In genomic region chr4:42876586-42877291, GRCm38 (mm10) we compare ENCODE assay signal across 8 mouse cellular contexts. TPM values are rescaled to one million over a fixed set of nuclear protein-coding genes. Genes with fewer than 3 reads are reported as not detected.
DNase-seq lines count a peak whose midpoint lies in the region; ATAC-seq and TF ChIP-seq lines count a peak whose summit lies in the region.

No protein-coding gene starts in this region.

- H3K9me3 ChIP-seq in ES-E14 (ENCODE audit: control insufficient read depth, insufficient read depth, low read depth, low read length): no peaks in the 10 kb centered on the region
- no peaks in the 10 kb centered on the region for H3K9me3 ChIP-seq in embryonic facial prominence, embryonic 15.5 days (replicated peaks)
- no peaks in the 10 kb centered on the region for H3K9me3 ChIP-seq in liver, embryonic 15.5 days (replicated peaks)
- no peaks in the 10 kb centered on the region for H3K9me3 ChIP-seq in neural tube, embryonic 14.5 days (ENCODE audit: control insufficient read depth, low read length)

- TF ChIP-seq POLR2A in bone marrow macrophage, adult 2 months (IDR thresholded peaks at IDR 0.05; ENCODE audit: borderline replicate concordance, low read depth, low read length): no peak

- intact Hi-C loops in heart, postnatal 14 days (cut with DNase I): loop anchor here (1.0 to 2.0 kb wide), 2 partner anchors 68 to 89 kb away; no protein-coding TSS in a partner anchor

- in situ Hi-C loops in ES-E14 (cut with MboI; ENCODE audit: low sequenced_read_pairs in 2 of 2, unreplicated experiment in 2 of 2): loop anchor here (5.0 kb wide), 1 partner anchor 86 kb away; no protein-coding TSS in a partner anchor

- H3K4me3 ChIP-seq in ES-E14 (ENCODE audit: insufficient read depth in 1 of 2, low read depth in 1 of 2, low read length in 2 of 2, poor library complexity in 1 of 2, severe bottlenecking in 1 of 2): no peak overlapping the region
- H3K4me3 ChIP-seq in bone marrow macrophage, adult 2 months (ENCODE audit: insufficient read depth, low read length): no peak overlapping the region
- H3K4me3 ChIP-seq in embryonic facial prominence, embryonic 15.5 days (replicated peaks): no peak overlapping the region
- H3K4me3 ChIP-seq in liver, embryonic 15.5 days (replicated peaks): no peak overlapping the region
- H3K4me3 ChIP-seq in neural tube, embryonic 14.5 days (ENCODE audit: low read depth, low read length): no peak overlapping the region

- H3K27me3 ChIP-seq in embryonic facial prominence, embryonic 15.5 days: no peaks in the 10 kb centered on the region
- H3K27me3 ChIP-seq in liver, embryonic 15.5 days: no peaks in the 10 kb centered on the region; the same call in 1 of the 2 replicates
- no peaks in the 10 kb centered on the region for H3K27me3 ChIP-seq in neural tube, embryonic 14.5 days (ENCODE audit: control insufficient read depth, insufficient read depth, low read length)

- H3K4me2 ChIP-seq in embryonic facial prominence, embryonic 15.5 days (replicated peaks): no peak overlapping the region
- H3K4me2 ChIP-seq in liver, embryonic 15.5 days: no peak overlapping the region
- H3K4me2 ChIP-seq in neural tube, embryonic 14.5 days (ENCODE audit: low read depth, low read length): no peak overlapping the region

- peak; percentile 64 for DNase-seq in ES-E14 (ENCODE audit: low read depth, low spot score)
- DNase-seq in heart, postnatal 14 days: peak; percentile 50 to 65
- DNase-seq in kidney, postnatal 25 days: peak; percentile 45 to 60
- peak; percentile 51 for DNase-seq in yolk sac, embryonic 10.5 days (ENCODE audit: low spot score)

- no peak overlapping the region for H3K27ac ChIP-seq in ES-E14 (ENCODE audit: insufficient read depth, low read depth, low read length, poor library complexity, severe bottlenecking)
- H3K27ac ChIP-seq in bone marrow macrophage, adult 2 months (ENCODE audit: insufficient read depth, low read depth, low read length): no peak overlapping the region
- no peak overlapping the region for H3K27ac ChIP-seq in embryonic facial prominence, embryonic 15.5 days (replicated peaks)
- 0 out of 2 replicates have a peak overlapping the region, but pooled peaks have one; percentile 61 for H3K27ac ChIP-seq in liver, embryonic 15.5 days (replicated peaks)
- H3K27ac ChIP-seq in neural tube, embryonic 14.5 days (ENCODE audit: low read depth, low read length): no peak overlapping the region

- H3K4me1 ChIP-seq in ES-E14 (ENCODE audit: control insufficient read depth in 2 of 2, insufficient read depth in 2 of 2, low read length in 2 of 2, poor library complexity in 1 of 2): peaks cover 0 to 2% of the 10 kb centered on the region in 2 experiments; a peak in 1 of 4 replicates
- peaks cover 22% of the 10 kb centered on the region for H3K4me1 ChIP-seq in bone marrow macrophage, adult 2 months (ENCODE audit: control insufficient read depth, insufficient read depth, low read length)
- no peaks in the 10 kb centered on the region for H3K4me1 ChIP-seq in embryonic facial prominence, embryonic 15.5 days
- H3K4me1 ChIP-seq in liver, embryonic 15.5 days (replicated peaks): peaks cover 44% of the 10 kb centered on the region
- H3K4me1 ChIP-seq in neural tube, embryonic 14.5 days (ENCODE audit: control insufficient read depth, insufficient read depth, low read length): no peaks in the 10 kb centered on the region

- H3K9ac ChIP-seq in ES-E14 (ENCODE audit: insufficient read depth, low read depth, low read length, poor library complexity, severe bottlenecking): no peak overlapping the region
- H3K9ac ChIP-seq in embryonic facial prominence, embryonic 15.5 days: no peak overlapping the region
- H3K9ac ChIP-seq in liver, embryonic 15.5 days: no peak overlapping the region
- H3K9ac ChIP-seq in neural tube, embryonic 14.5 days (replicated peaks; ENCODE audit: low read depth, low read length): no peak overlapping the region

- TF ChIP-seq CTCF in bone marrow macrophage, adult 2 months (IDR thresholded peaks at IDR 0.05; ENCODE audit: low read depth, low read length): peak; percentile 27; the same call in 1 of the 2 replicates

- peak; percentile 69; the same call in 1 of the 2 replicates for ATAC-seq in embryonic facial prominence, embryonic 15.5 days (ENCODE audit: insufficient number of reproducible peaks, low FRiP score, low TSS enrichment, low read depth)
- peak; percentile 32; the same call in 1 of the 2 replicates for ATAC-seq in liver, embryonic 15.5 days (ENCODE audit: insufficient read depth)
- peak; percentile 90 for ATAC-seq in neural tube, embryonic 14.5 days (ENCODE audit: low read depth)

- H3K36me3 ChIP-seq in ES-E14 (ENCODE audit: control insufficient read depth, insufficient read depth, low read length, poor library complexity, severe bottlenecking): no peaks in the 10 kb centered on the region
- H3K36me3 ChIP-seq in embryonic facial prominence, embryonic 15.5 days: no peaks in the 10 kb centered on the region
- no peaks in the 10 kb centered on the region for H3K36me3 ChIP-seq in liver, embryonic 15.5 days (replicated peaks)
- H3K36me3 ChIP-seq in neural tube, embryonic 14.5 days (ENCODE audit: control insufficient read depth, insufficient read depth, low read length): no peaks in the 10 kb centered on the region

- WGBS in embryonic facial prominence, embryonic 15.5 days: 32% methylated on average over 5 of the region's 5 CpGs
- WGBS in liver, embryonic 15.5 days (ENCODE audit: insufficient replicate concordance): 32% methylated on average over 5 of the region's 5 CpGs
- 39% methylated on average over 5 of the region's 5 CpGs for WGBS in neural tube, embryonic 14.5 days

TF ChIP-seq in ES-E14, 5 proteins besides CTCF, POLR2A, EP300 and RAD21:
- TF ChIP-seq ZC3H11A (IDR thresholded peaks at IDR 0.05; ENCODE audit: borderline replicate concordance, low read depth, low read length): peak; percentile 86
- TF ChIP-seq ZNF384 (IDR thresholded peaks at IDR 0.05; ENCODE audit: low read depth, low read length): no peak
- TF ChIP-seq HCFC1 (IDR thresholded peaks at IDR 0.05; ENCODE audit: borderline replicate concordance, insufficient read depth, low read length): no peak

RNA-seq across cellular contexts. Expression of gene Fam205c, which starts 2.7 kb away (rescaled TPM):
- total RNA-seq in ES-E14 (2012; rRNA removed): not detected in 2 replicates
- polyA plus RNA-seq in bone marrow macrophage, adult 2 months (2012; ENCODE audit: insufficient read depth, insufficient read length, missing spikeins): not detected in 2 replicates
- 0.36 and 0.46 TPM in 2 replicates for polyA plus RNA-seq in embryonic facial prominence, embryonic 15.5 days (2015; fragmentation: Nextera tagmentation; extraction: Ambion mirVana)
- total RNA-seq in heart, postnatal 14 days (2021): 1 to 10 TPM; 4.0 to 4.1 TPM
- polyA plus RNA-seq in liver, embryonic 15.5 days (2015; fragmentation: Nextera tagmentation; extraction: Ambion mirVana): 0.35 and 0.61 TPM in 2 replicates
- polyA plus RNA-seq in neural tube, embryonic 14.5 days (2014; fragmentation: Nextera tagmentation; extraction: Ambion mirVana): 2.1 and 4.8 TPM in 2 replicates

RNA-seq across cellular contexts. Expression of gene Gm12394, which starts 20.2 kb away (rescaled TPM):
- 0.09 and 0.11 TPM in 2 replicates for total RNA-seq in ES-E14 (2012; rRNA removed)
- polyA plus RNA-seq in bone marrow macrophage, adult 2 months (2012; ENCODE audit: insufficient read depth, insufficient read length, missing spikeins): not detected in 2 replicates
- polyA plus RNA-seq in embryonic facial prominence, embryonic 15.5 days (2015; fragmentation: Nextera tagmentation; extraction: Ambion mirVana): 0.08 and 0.11 TPM in 2 replicates
- not detected for total RNA-seq in heart, postnatal 14 days (2021)
- not detected in 2 replicates for polyA plus RNA-seq in liver, embryonic 15.5 days (2015; fragmentation: Nextera tagmentation; extraction: Ambion mirVana)
- polyA plus RNA-seq in neural tube, embryonic 14.5 days (2014; fragmentation: Nextera tagmentation; extraction: Ambion mirVana): 0.79 and 0.84 TPM in 2 replicates

RNA-seq across cellular contexts. Expression of gene Fam205a1, which starts 23.1 kb away (rescaled TPM):
- 0.04 TPM in 1 of 2 replicates, not detected in the other for total RNA-seq in ES-E14 (2012; rRNA removed)
- polyA plus RNA-seq in bone marrow macrophage, adult 2 months (2012; ENCODE audit: insufficient read depth, insufficient read length, missing spikeins): not detected in 2 replicates
- not detected in 2 replicates for polyA plus RNA-seq in embryonic facial prominence, embryonic 15.5 days (2015; fragmentation: Nextera tagmentation; extraction: Ambion mirVana)
- total RNA-seq in heart, postnatal 14 days (2021): not detected
- 0.15 TPM in 2 replicates for polyA plus RNA-seq in liver, embryonic 15.5 days (2015; fragmentation: Nextera tagmentation; extraction: Ambion mirVana)
- 0.12 and 0.23 TPM in 2 replicates for polyA plus RNA-seq in neural tube, embryonic 14.5 days (2014; fragmentation: Nextera tagmentation; extraction: Ambion mirVana)

RNA-seq across cellular contexts. Expression of gene Phf24, which starts 39.7 kb away (rescaled TPM):
- total RNA-seq in ES-E14 (2012; rRNA removed): 0.04 TPM in 1 of 2 replicates, not detected in the other
- 0.20 and 0.70 TPM in 2 replicates for polyA plus RNA-seq in bone marrow macrophage, adult 2 months (2012; ENCODE audit: insufficient read depth, insufficient read length, missing spikeins)
- polyA plus RNA-seq in embryonic facial prominence, embryonic 15.5 days (2015; fragmentation: Nextera tagmentation; extraction: Ambion mirVana): 2.0 and 2.8 TPM in 2 replicates
- total RNA-seq in heart, postnatal 14 days (2021): 1 to 10 TPM; 6.0 to 8.4 TPM
- polyA plus RNA-seq in liver, embryonic 15.5 days (2015; fragmentation: Nextera tagmentation; extraction: Ambion mirVana): 0.12 and 0.16 TPM in 2 replicates
- 41.1 and 48.7 TPM in 2 replicates for polyA plus RNA-seq in neural tube, embryonic 14.5 days (2014; fragmentation: Nextera tagmentation; extraction: Ambion mirVana)

Comparison
In these comparisons a context has a peak if more than half of its experiments do, and no peak if none do; other contexts are left out.
1. ATAC-seq: peak in every context shown above with its lines; median percentile 90 in neural tube, embryonic 14.5 days; 69 in embryonic facial prominence, embryonic 15.5 days; 32 in liver, embryonic 15.5 days.